Mouse (Mus musculus) thymus, adult 2 months (tissue): ENCODE results near the gene Rinl. TPM values are rescaled to one million over a fixed set of nuclear protein-coding genes. Genes with fewer than 3 reads are reported as not detected.

Experiments
- DNase-seq: peaks from one replicate; pipeline ENCODE4 v3.0.0; 2021
- H3K27ac ChIP-seq: fragments of 200-500 bp; 2 replicates; pipeline ENCODE4 v1.5.1; 2012; ENCODE audit warnings: low read length, control low read depth; ENCODE audit not compliant: control insufficient read depth, insufficient read depth
- H3K27me3 ChIP-seq: fragments of 200-500 bp; 2 replicates; pipeline ENCODE4 v1.6.1; 2012; ENCODE audit warnings: mild to moderate bottlenecking, low read length, moderate library complexity, mixed read lengths; ENCODE audit not compliant: control insufficient read depth, insufficient read depth
- H3K36me3 ChIP-seq: fragments of 200-500 bp; 2 replicates; pipeline ENCODE4 v1.6.1; 2012; ENCODE audit warnings: mild to moderate bottlenecking, low read length, moderate library complexity; ENCODE audit not compliant: control insufficient read depth, insufficient read depth
- H3K4me1 ChIP-seq: fragments of 200-500 bp; replicated peaks from 2 replicates; pipeline ENCODE4 v1.6.1; 2012; ENCODE audit warnings: low read length; ENCODE audit not compliant: control insufficient read depth, insufficient read depth
- H3K4me3 ChIP-seq: fragments of 200-500 bp; 2 replicates; pipeline ENCODE4 v1.5.1; 2012; ENCODE audit warnings: mild to moderate bottlenecking, low read length, control low read depth, moderate library complexity; ENCODE audit not compliant: control insufficient read depth, insufficient read depth
- CTCF ChIP-seq: fragments of 200-500 bp; IDR thresholded peaks from 2 replicates; pipeline ENCODE4 v1.5.1; 2012; ENCODE audit warnings: mild to moderate bottlenecking, control low read depth, low read length, moderate library complexity, borderline replicate concordance; ENCODE audit not compliant: control insufficient read depth, poor library complexity, insufficient read depth; ENCODE audit errors: extremely low read depth
- POLR2A ChIP-seq: fragments of 200-500 bp; IDR thresholded peaks from 2 replicates; pipeline ENCODE4 v1.6.1; 2012; ENCODE audit warnings: mild to moderate bottlenecking, low read length, control low read depth, moderate library complexity; ENCODE audit not compliant: control insufficient read depth, poor library complexity, insufficient read depth; ENCODE audit errors: extremely low read depth
- whole genome bisulfite sequencing: fragments of 180-500 bp; shearing (Covaris S2); methylation state at CpG from one replicate; pipeline ENCODE4 v1.1.7; 2018; 5-methylcytosine and 5-hydroxymethylcytosine counted together
- polyA plus RNA-seq: library from polyadenylated mRNA; depleted of rRNA; stranded (reverse); fragments of >200 nt; gene quantifications from 2 replicates; pipeline ENCODE4 v1.2.3, GENCODE M21; 2012; rRNA removed

Rinl gene
- polyA plus RNA-seq, 1 experiment, result 93.7 TPM

GRCm38 (mm10) chr7:28847273-28847672 is 58.5 kb downstream of the Rinl start:
- H3K4me1 ChIP-seq, result no peaks in the 10 kb centered on the region
- no peaks in the 10 kb centered on the region for H3K27me3 ChIP-seq
- no peak for TF ChIP-seq POLR2A
- no peak for TF ChIP-seq CTCF
- H3K27ac ChIP-seq, result no peak overlapping the region
- H3K4me3 ChIP-seq, result no peak overlapping the region
- 85% methylated on average over 1 of the region's 1 CpGs for WGBS
- no peak for DNase-seq
- no peaks in the 10 kb centered on the region for H3K36me3 ChIP-seq

Other genes starting within 250 kb of the Rinl start
- 2.1 and 2.4 TPM in 2 replicates for gene Sycn, start 248.1 kb upstream of the Rinl start, polyA plus RNA-seq
- 1.4 TPM in 2 replicates for gene Nccrp1, start 241.7 kb upstream of the Rinl start, polyA plus RNA-seq
- gene Samd4b, start 190.8 kb upstream of the Rinl start, polyA plus RNA-seq, result 118 and 139 TPM in 2 replicates
- 32.8 and 37.7 TPM in 2 replicates for gene Pak4, start 190.8 kb upstream of the Rinl start, polyA plus RNA-seq
- gene Acp7, start 157.6 kb upstream of the Rinl start, polyA plus RNA-seq, result 0.69 and 0.92 TPM in 2 replicates
- 19.1 and 26.5 TPM in 2 replicates for gene Fbxo27, start 96.1 kb upstream of the Rinl start, polyA plus RNA-seq
- 5.0 and 6.2 TPM in 2 replicates for gene Fbxo17, start 72.2 kb upstream of the Rinl start, polyA plus RNA-seq
- gene Mrps12, start 47.1 kb upstream of the Rinl start, polyA plus RNA-seq, result 74.4 and 84.5 TPM in 2 replicates
- 63.2 and 63.9 TPM in 2 replicates for gene Sars2, start 47.0 kb upstream of the Rinl start, polyA plus RNA-seq
- gene Ccer2, start 32.8 kb upstream of the Rinl start, polyA plus RNA-seq, result 0.16 and 0.24 TPM in 2 replicates
- 101 and 104 TPM in 2 replicates for gene Sirt2, start 22.2 kb upstream of the Rinl start, polyA plus RNA-seq
- 75.5 and 78.8 TPM in 2 replicates for gene Nfkbib, start 21.5 kb upstream of the Rinl start, polyA plus RNA-seq
- 562 and 568 TPM in 2 replicates for gene Hnrnpl, start 19.6 kb downstream of the Rinl start, polyA plus RNA-seq
- gene Ech1, start 36.2 kb downstream of the Rinl start, polyA plus RNA-seq, result 287 and 359 TPM in 2 replicates
- gene Lgals4, start 44.9 kb downstream of the Rinl start, polyA plus RNA-seq, result 23.2 and 29.7 TPM in 2 replicates
- 13.0 and 15.5 TPM in 2 replicates for gene Lgals7, start 74.9 kb downstream of the Rinl start, polyA plus RNA-seq
- 0.20 and 1.00 TPM in 2 replicates for gene Capn12, start 92.5 kb downstream of the Rinl start, polyA plus RNA-seq
- 243 and 268 TPM in 2 replicates for gene Actn4, start 173.4 kb downstream of the Rinl start, polyA plus RNA-seq
- gene Eif3k, start 192.9 kb downstream of the Rinl start, polyA plus RNA-seq, result 362 and 396 TPM in 2 replicates
- gene Map4k1, start 193.1 kb downstream of the Rinl start, polyA plus RNA-seq, result 155 and 164 TPM in 2 replicates